Mouse (Mus musculus): ENCODE data around the gene Col4a2.

Col4a2 gene

DNA sequence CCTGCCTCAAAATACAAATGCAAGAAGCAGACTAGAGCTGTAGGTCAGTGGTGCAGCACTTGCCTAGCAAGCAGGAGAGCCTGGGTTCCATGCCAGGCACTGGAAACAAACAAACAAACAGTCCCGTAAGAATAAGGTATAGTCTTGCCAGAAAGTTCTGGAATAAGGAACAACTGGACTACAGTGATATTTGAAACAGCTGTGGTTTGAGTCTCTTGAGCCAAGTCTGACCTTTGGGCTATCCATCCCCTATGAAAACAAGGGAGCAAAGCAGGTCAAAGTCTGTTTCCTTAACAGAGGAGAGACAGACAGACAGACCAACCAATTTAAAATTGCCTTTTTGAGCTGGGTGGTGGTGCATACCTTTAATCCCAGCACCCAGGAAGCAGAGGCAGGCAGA, 11.1 kb downstream of the Col4a2 start:
- no peak for DNase-seq (ENCODE audit: low read depth, low spot score)

GRCm38 (mm10) chr8:11324801-11325395, 12.3 kb downstream of the Col4a2 start:
- no peak for DNase-seq (ENCODE audit: low read depth, low spot score)

DNA sequence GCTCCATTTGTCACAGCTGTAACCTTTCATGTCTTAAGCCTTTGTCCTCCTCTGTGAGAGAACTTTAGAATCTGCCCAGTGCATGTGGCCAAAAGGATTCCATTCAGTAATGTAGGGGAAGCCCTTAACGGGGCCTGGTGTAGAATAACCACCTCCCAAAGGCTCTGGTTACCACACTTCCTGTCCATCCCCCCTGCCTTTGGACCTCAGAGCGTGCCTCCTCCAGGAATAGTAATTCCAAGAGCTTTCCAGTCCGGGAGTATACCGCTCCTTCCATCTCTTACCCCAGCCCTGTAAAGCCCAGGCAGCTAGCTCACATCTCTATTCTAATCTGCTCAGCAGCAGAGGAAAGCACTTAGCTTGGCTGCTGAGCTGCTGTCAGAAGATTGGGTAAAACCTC, 14.7 kb downstream of the Col4a2 start:
- DNase-seq (ENCODE audit: low read depth, low spot score): no peak

DNA sequence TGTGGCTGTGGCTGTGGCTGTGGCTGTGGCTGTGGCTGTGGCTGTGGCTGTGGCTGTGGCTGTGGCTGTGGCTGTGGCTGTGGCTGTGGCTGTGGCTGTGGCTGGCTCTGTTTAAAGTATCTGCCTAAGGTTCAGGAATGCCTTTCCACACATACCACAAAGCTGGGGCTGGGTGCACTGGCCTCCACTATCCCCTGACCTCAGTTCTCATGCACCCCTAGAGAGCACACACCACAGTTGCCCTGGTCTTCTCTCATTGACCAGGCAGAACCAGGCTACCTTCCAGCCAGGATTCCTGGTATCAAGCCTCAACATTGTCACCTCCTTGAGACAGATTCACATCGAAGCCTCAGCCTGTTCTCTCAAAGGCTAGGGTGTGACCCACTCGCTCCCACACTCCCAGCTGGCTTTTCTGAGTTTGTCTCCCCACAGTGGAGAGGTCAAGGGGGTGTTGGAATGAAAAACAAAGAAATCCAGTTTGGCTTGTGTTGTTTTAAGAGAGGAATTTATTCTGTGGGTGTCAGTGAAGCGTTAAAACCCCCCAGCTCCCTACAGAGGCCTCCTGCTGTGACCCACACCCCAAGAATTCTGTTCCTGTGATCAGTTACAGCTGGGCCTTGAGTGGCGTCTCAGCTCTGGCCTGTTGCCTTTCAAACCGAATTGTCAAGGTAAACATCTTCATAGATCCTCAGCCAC, 15.3 kb downstream of the Col4a2 start:
- no peak for DNase-seq (ENCODE audit: low read depth, low spot score)

- DNase-seq (ENCODE audit: low read depth, low spot score): no peak
These were observed 19.0 kb downstream of the Col4a2 start for GRCm38 (mm10) chr8:11331561-11331960.

DNA sequence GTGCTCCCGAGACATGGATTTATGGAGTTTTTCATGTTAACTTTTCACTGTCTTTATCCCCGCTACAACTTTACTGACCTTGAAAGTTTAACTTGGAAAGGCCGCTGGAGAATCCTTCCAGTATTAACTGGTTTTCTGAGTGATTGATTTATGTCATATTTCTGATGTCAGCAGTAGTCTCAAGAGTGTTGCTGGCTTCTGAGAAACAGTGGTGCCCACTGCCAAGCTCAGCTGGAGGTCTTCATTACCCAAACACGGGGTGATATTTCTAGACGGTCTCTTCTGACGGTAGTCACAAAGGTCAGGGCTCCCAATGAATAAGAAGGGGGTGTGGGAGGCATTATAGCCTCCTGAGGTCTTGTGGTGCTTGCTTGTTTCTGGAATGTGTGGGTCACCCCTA, 21.1 kb downstream of the Col4a2 start:
- no peak for DNase-seq (ENCODE audit: low read depth, low spot score)

GRCm38 (mm10) chr8:11334493-11334892, 21.9 kb downstream of the Col4a2 start:
- DNase-seq (ENCODE audit: low read depth, low spot score): no peak

DNA sequence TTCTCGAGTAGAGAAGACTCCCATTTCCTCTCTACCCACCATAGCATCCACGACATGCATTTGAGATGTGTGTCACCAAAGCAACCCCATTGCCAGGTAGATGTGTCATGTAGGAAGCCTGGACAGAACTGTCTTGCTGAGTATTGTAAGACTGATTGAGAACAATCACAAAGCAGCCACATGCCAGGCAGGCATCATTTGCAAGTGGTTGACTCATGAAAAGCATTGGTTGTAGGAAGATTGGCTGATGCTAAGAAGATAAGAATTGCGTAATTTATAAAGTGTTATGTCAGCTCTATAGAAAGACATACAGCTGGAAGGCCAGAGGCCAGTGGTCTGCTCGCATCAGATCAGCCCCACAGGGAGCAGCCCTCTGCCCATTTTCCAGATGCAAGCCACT, 22.6 kb downstream of the Col4a2 start:
- DNase-seq (ENCODE audit: low read depth, low spot score): no peak

DNA sequence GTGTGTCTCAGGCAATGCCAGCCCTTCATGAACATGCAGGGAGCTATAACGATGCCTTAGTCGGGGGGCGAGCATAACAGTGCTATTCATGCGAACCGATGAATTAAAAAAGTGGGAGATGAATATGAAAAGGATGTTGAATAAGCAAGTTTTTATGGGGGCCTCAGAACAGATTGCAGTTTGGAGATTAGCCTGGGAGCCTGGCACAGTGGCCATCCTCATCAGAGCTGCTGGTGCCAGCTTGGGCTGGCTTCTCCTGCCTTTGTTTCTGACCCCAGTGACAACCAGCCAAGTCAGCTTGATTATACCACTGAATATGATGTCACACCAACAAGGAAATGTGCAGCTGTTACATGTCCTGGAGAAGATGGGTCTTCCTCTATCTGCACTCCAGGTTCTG, 23.7 kb downstream of the Col4a2 start:
- no peak for DNase-seq (ENCODE audit: low read depth, low spot score)

DNA sequence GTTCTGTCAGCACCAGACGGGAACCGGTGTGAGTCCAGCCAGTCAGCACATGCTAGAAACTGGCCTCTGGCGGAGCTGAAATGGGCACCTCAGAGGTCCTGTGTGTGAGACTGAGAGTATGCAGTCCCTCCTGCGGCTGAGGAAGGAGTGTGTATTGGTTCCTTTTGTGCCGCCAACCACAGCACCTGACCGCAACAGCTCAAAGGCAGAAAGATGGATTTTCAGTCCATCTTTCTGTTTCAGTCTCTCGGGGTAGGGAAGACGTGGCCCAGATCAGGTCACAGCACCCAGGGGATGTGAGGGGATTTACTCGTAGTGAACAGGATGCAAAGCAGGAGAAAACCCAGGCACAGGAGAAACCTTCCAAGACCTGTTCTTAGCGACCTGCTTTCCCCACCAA, 25.0 kb downstream of the Col4a2 start:
- DNase-seq (ENCODE audit: low read depth, low spot score): no peak

- DNase-seq (ENCODE audit: low read depth, low spot score): no peak
These were observed 25.9 kb downstream of the Col4a2 start for GRCm38 (mm10) chr8:11338507-11338906.

GRCm38 (mm10) chr8:11340310-11341110, 27.9 kb downstream of the Col4a2 start:
- DNase-seq (ENCODE audit: low read depth, low spot score): no peak

GRCm38 (mm10) chr8:11341111-11341566, 28.5 kb downstream of the Col4a2 start:
- DNase-seq (ENCODE audit: low read depth, low spot score): no peak

DNA sequence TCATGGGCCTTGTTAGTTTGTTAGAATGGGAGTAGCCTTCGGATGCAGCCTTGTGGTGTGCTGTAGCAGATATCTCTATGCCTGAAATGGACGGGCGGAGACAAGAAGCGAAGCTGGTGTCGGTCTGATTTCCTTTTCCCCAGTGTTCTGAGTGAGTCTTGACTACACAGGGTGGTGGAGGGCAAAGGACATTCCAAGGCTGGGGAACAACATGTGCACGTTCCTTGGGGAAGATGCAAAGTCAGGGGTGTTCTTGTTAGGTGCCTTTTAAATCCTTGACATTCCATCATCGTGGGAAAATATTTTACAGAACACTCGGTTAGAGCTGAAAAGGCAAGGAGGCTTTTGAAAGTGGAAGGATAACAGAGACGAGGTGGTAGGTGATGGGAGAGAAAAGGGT, 31.9 kb downstream of the Col4a2 start:
- DNase-seq (ENCODE audit: low read depth, low spot score): no peak

- no peak for DNase-seq (ENCODE audit: low read depth, low spot score)
These were observed 33.6 kb downstream of the Col4a2 start for GRCm38 (mm10) chr8:11346225-11346624.

DNA sequence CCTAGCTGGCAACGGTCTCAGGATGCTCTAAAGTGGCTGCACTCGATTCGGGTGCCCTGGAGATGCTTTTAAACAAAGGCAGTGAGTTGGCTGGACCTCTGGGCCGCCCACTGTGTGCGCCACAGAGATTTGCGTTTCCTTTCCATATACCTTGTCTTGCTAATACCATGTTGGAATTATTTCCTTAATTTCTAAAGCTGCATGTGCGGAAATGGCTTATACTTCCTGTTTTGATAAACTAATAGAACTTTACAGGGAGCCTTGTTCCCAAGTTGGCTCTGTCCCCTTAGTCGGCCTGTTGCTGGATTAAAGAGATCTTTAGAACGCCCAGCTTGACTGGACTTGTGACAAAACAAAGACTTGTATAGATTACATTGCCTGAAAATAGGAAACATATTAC, 35.1 kb downstream of the Col4a2 start:
- DNase-seq (ENCODE audit: low read depth, low spot score): no peak

- no peak for DNase-seq (ENCODE audit: low read depth, low spot score)
These were observed 36.0 kb downstream of the Col4a2 start for GRCm38 (mm10) chr8:11348622-11349021.

- no peak for DNase-seq (ENCODE audit: low read depth, low spot score)
These were observed 38.8 kb downstream of the Col4a2 start for GRCm38 (mm10) chr8:11351355-11351754.

GRCm38 (mm10) chr8:11352514-11352913, 39.9 kb downstream of the Col4a2 start:
- no peak for DNase-seq (ENCODE audit: low read depth, low spot score)

- no peak for DNase-seq (ENCODE audit: low read depth, low spot score)
These were observed 42.3 kb downstream of the Col4a2 start for GRCm38 (mm10) chr8:11354800-11355451.

DNA sequence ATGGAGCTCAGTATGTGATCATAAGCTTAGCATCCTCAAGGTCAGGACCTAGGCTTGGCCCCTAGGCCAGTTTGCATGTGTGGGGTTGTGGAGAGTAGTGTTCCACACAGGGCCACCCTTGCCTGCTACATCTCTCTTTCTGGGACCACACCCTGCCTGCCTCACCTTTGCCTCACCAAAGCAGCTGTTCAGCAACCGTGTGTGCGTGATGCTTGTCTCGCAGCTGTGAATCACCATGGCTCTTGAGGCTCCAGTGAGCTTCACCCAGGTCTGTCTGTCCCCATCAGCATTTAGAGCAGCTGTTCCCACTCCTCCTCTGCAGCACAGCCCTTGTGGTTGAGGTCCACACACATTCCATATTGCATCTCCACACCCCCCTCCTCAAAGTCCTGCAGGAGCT, 43.3 kb downstream of the Col4a2 start:
- DNase-seq (ENCODE audit: low read depth, low spot score): no peak

DNA sequence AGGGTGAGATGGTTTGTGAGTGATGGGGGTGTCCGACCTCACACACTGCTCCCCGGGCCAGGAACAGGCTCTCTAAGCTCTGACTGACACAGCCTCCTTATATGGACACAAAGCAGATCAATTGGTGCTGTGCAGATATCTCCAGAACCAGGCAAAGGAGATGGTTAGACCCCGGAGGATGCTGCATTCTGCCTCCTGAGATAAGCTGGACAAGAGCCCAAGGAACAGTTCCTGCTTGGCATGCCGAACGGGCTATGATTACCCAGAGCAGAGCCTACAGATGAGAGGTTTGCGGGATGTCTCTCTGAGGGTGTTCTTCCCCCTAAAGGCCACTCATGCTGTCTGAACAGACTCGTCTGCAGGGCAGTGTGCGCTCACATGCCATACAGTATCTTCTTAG, 44.2 kb downstream of the Col4a2 start:
- no peak for DNase-seq (ENCODE audit: low read depth, low spot score)
